Mouse (Mus musculus) CH12.LX (cell line): ENCODE measurements around the gene Dmrta2. TPM values are rescaled to one million over a fixed set of nuclear protein-coding genes. Genes with fewer than 3 reads are reported as not detected.

Experiments used
- DNase-seq: peaks from one replicate; pipeline ENCODE4 v3.0.0-alpha.2; 2013; ENCODE audit errors: extremely low read depth
- H3K27ac ChIP-seq: 2 replicates; pipeline ENCODE4 v1.5.1; 2012; ENCODE audit warnings: low read depth, mild to moderate bottlenecking, control low read depth, moderate library complexity; ENCODE audit not compliant: insufficient read depth
- H3K27me3 ChIP-seq: replicated peaks from 2 replicates; pipeline ENCODE3; 2012; ENCODE audit warnings: inconsistent platforms
- H3K36me3 ChIP-seq, 2 experiments: replicated peaks in 1 of 2; 2 replicates each; pipeline versions ENCODE3 to v1.6.1; 2012; ENCODE audit warnings: inconsistent platforms in 1 of 2, low read length in 1 of 2, mild to moderate bottlenecking in 1 of 2, mixed read lengths in 1 of 2, moderate library complexity in 1 of 2; ENCODE audit not compliant: control insufficient read depth in 1 of 2, insufficient read depth in 1 of 2
- H3K4me1 ChIP-seq, 2 experiments: 2 replicates each; pipeline ENCODE4 v1.6.1; 2012; ENCODE audit warnings: inconsistent platforms in 1 of 2, moderate library complexity in 1 of 2; ENCODE audit not compliant: insufficient read depth in 2 of 2, control insufficient read depth in 1 of 2
- H3K4me2 ChIP-seq: 2 replicates; pipeline ENCODE4 v1.6.1; 2012; ENCODE audit warnings: low read depth, mild to moderate bottlenecking, control low read depth; ENCODE audit not compliant: poor library complexity, insufficient read depth, severe bottlenecking
- H3K4me3 ChIP-seq, 3 experiments: fragments of 150-350 bp in 1 of 3; sonication (generic) in 1 of 3; replicated peaks in 1 of 3; 2 replicates each; pipeline versions ENCODE3 to v1.5.1; 2011 to 2012; ENCODE audit warnings: low read depth in 2 of 3, low read length in 2 of 3, mild to moderate bottlenecking in 2 of 3, moderate library complexity in 2 of 3, control low read depth in 1 of 3, improper control_type of control experiment in 1 of 3, inconsistent platforms in 1 of 3, mixed read lengths in 1 of 3; ENCODE audit not compliant: poor library complexity in 1 of 3
- H3K79me2 ChIP-seq: replicated peaks from 2 replicates; pipeline ENCODE4 v1.6.1; 2012; ENCODE audit warnings: mild to moderate bottlenecking, moderate library complexity; ENCODE audit not compliant: control insufficient read depth, poor library complexity, insufficient read depth, severe bottlenecking; ENCODE audit errors: extremely low read depth
- H3K9ac ChIP-seq: 2 replicates; pipeline ENCODE4 v1.6.1; 2012; ENCODE audit warnings: low read depth, mild to moderate bottlenecking, control low read depth, moderate library complexity; ENCODE audit not compliant: insufficient read depth
- H3K9me3 ChIP-seq: replicated peaks from 2 replicates; pipeline ENCODE3; 2012; ENCODE audit warnings: low read length, inconsistent platforms, mixed read lengths
- CHD1 ChIP-seq: IDR thresholded peaks from 2 replicates; pipeline ENCODE4 v1.6.1; 2012; ENCODE audit warnings: low read depth, low read length, improper control_type of control experiment, inconsistent platforms
- CTCF ChIP-seq, 2 experiments: IDR thresholded peaks in 1 of 2; conservative IDR thresholded peaks in 1 of 2; 2 replicates each; pipeline ENCODE4 v1.5.1; 2011 to 2012; ENCODE audit warnings: low read depth in 2 of 2, low read length in 2 of 2, improper control_type of control experiment in 1 of 2, inconsistent platforms in 1 of 2, mild to moderate bottlenecking in 1 of 2, moderate library complexity in 1 of 2
- ELF1 ChIP-seq: IDR thresholded peaks from 2 replicates; pipeline ENCODE4 v1.6.1; 2014; ENCODE audit warnings: low read depth, mild to moderate bottlenecking, inconsistent platforms, low read length, improper control_type of control experiment
- EP300 ChIP-seq: IDR thresholded peaks from 2 replicates; pipeline ENCODE4 v1.6.1; 2011; ENCODE audit warnings: low read length, improper control_type of control experiment
- ETS1 ChIP-seq: conservative IDR thresholded peaks from 2 replicates; pipeline ENCODE4 v1.6.1; 2012; ENCODE audit warnings: low read depth, mild to moderate bottlenecking, inconsistent platforms, low read length, improper control_type of control experiment, moderate library complexity
- GABPA ChIP-seq: IDR thresholded peaks from 2 replicates; pipeline ENCODE4 v1.6.1; 2012; ENCODE audit warnings: low read depth, low read length, improper control_type of control experiment, inconsistent platforms; ENCODE audit not compliant: insufficient replicate concordance
- JUN ChIP-seq: IDR thresholded peaks from 2 replicates; pipeline ENCODE4 v1.6.1; 2011; ENCODE audit warnings: low read depth, mild to moderate bottlenecking, low read length, improper control_type of control experiment, moderate library complexity; ENCODE audit not compliant: insufficient read depth
- KAT2A ChIP-seq: IDR thresholded peaks from 2 replicates; pipeline ENCODE4 v1.6.1; 2012; ENCODE audit warnings: low read length, improper control_type of control experiment, inconsistent platforms; ENCODE audit not compliant: insufficient replicate concordance
- MAX ChIP-seq: IDR thresholded peaks from 2 replicates; pipeline ENCODE4 v1.6.1; 2011; ENCODE audit warnings: low read length, improper control_type of control experiment
- MAZ ChIP-seq: IDR thresholded peaks from 2 replicates; pipeline ENCODE4 v1.6.1; 2012; ENCODE audit warnings: low read depth, mild to moderate bottlenecking, inconsistent platforms, low read length, improper control_type of control experiment, moderate library complexity
- MXI1 ChIP-seq: IDR thresholded peaks from 2 replicates; pipeline ENCODE4 v1.6.1; 2011; ENCODE audit warnings: mild to moderate bottlenecking, low read depth, low read length, improper control_type of control experiment
- MYC ChIP-seq: IDR thresholded peaks from 2 replicates; pipeline ENCODE4 v1.6.1; 2011; ENCODE audit warnings: low read depth, mild to moderate bottlenecking, improper control_type of control experiment, low read length
- NELFE ChIP-seq: IDR thresholded peaks from 2 replicates; pipeline ENCODE4 v1.6.1; 2011; ENCODE audit warnings: low read depth, low read length, improper control_type of control experiment
- POLR2AphosphoS2 ChIP-seq: IDR thresholded peaks from 2 replicates; pipeline ENCODE4 v1.6.1; 2011; ENCODE audit warnings: low read depth, low read length, improper control_type of control experiment
- RCOR1 ChIP-seq: conservative IDR thresholded peaks from 2 replicates; pipeline ENCODE4 v1.6.1; 2012; ENCODE audit warnings: low read depth, mild to moderate bottlenecking, inconsistent platforms, low read length, improper control_type of control experiment
- SIN3A ChIP-seq: IDR thresholded peaks from 2 replicates; pipeline ENCODE4 v1.6.1; 2012; ENCODE audit warnings: low read length, improper control_type of control experiment, inconsistent platforms
- SMC3 ChIP-seq: IDR thresholded peaks from 2 replicates; pipeline ENCODE4 v1.6.1; 2011; ENCODE audit warnings: low read depth, low read length, improper control_type of control experiment
- TCF12 ChIP-seq: IDR thresholded peaks from 2 replicates; pipeline ENCODE4 v1.6.1; 2014; ENCODE audit warnings: low read depth, mild to moderate bottlenecking, inconsistent platforms, low read length, improper control_type of control experiment
- USF2 ChIP-seq: conservative IDR thresholded peaks from 2 replicates; pipeline ENCODE4 v1.6.1; 2011; ENCODE audit warnings: low read depth, low read length, improper control_type of control experiment
- ZC3H11A ChIP-seq: IDR thresholded peaks from 2 replicates; pipeline ENCODE4 v1.6.1; 2012; ENCODE audit warnings: low read depth, mild to moderate bottlenecking, inconsistent platforms, low read length, improper control_type of control experiment
- ZKSCAN1 ChIP-seq: IDR thresholded peaks from 2 replicates; pipeline ENCODE4 v1.6.1; 2012; ENCODE audit warnings: low read depth, inconsistent platforms, low read length, improper control_type of control experiment, borderline replicate concordance
- ZNF384 ChIP-seq: IDR thresholded peaks from 2 replicates; pipeline ENCODE4 v1.6.1; 2012; ENCODE audit warnings: low read depth, low read length, improper control_type of control experiment, inconsistent platforms
- dilution Hi-C: fragments of 300-500 bp; cut with MboI; formaldehyde crosslinking; loops from 2 replicates; pipeline ENCODE4 v1.14.3; 2020; ENCODE audit warnings: low sequenced_read_pairs; ENCODE audit not compliant: extremely low pct_unique_long_range_greater_than_20kb, extremely low pct_ligation_motif_present
- in situ Hi-C: fragments of 300-500 bp; cut with MboI; formaldehyde crosslinking; loops from 3 replicates; pipeline ENCODE4 v1.14.3; 2019; ENCODE audit warnings: low sequenced_read_pairs, low pct_ligation_motif_present, low pct_unique_long_range_greater_than_20kb, mixed read lengths
- polyA plus RNA-seq: library from polyadenylated mRNA; unstranded; fragments of >175 nt; gene quantifications from 2 replicates; pipeline ENCODE4 v1.2.1, GENCODE M21; 2012; ENCODE audit warnings: low read depth; ENCODE audit not compliant: insufficient read length
- total RNA-seq, 2 experiments: library from RNA; depleted of rRNA; stranded (reverse); fragments of 300-350 nt in 1 of 2; fragments of >200 nt in 1 of 2; gene quantifications; 2 replicates each; pipeline ENCODE4 v1.2.3; 2012 to 2014

The Dmrta2 gene
- total and polyA plus RNA-seq, 3 experiments: 0.04 to 0.13 TPM; not detected in 1

GRCm38 (mm10) chr4:109978068-109978857, 410 bp downstream of the Dmrta2 start:
- peaks cover 51% of the 10 kb centered on the region for H3K9me3 ChIP-seq
- TF ChIP-seq KAT2A: no peak
- TF ChIP-seq MYC: no peak
- TF ChIP-seq ELF1: no peak
- TF ChIP-seq ZKSCAN1: no peak
- TF ChIP-seq NELFE: no peak
- no peak for TF ChIP-seq ETS1
- no peak for TF ChIP-seq EP300
- no peak for TF ChIP-seq USF2
- no peaks in the 10 kb centered on the region for H3K27me3 ChIP-seq
- H3K4me3 ChIP-seq: no peak overlapping the region
- H3K79me2 ChIP-seq: no peaks in the 10 kb centered on the region
- no peak overlapping the region for H3K27ac ChIP-seq
- H3K9ac ChIP-seq: no peak overlapping the region
- H3K36me3 ChIP-seq: peaks cover 0 to 9% of the 10 kb centered on the region in 2 experiments
- H3K4me1 ChIP-seq: no peaks in the 10 kb centered on the region
- H3K4me2 ChIP-seq: no peak overlapping the region
- no peak for DNase-seq
- dilution Hi-C loops: no loop called here
- in situ Hi-C loops: no loop called here

DNA sequence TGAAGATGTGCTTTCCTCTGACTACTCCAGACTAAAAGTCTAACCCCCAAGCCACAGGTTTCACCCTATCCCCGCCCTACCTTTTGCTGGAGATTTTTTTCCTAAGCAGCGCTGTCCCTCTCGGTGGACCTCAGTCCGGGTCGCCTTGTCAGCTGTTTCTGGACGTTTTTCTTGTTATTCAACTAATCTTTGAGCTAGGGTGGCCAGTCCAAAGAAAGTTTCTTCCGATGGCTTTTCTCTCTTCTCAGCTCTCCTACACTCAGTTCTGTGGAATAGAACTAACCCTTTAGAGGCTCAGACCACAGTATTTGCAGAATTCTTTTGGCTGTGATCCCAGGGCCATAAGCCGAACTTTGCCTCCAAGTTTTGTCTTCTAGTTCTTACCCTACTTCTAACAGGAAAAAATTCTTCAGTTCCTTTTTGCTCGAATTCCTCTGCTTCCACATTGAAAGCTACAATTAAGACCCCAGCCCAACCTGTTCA, 1.0 kb downstream of the Dmrta2 start:
- peaks cover 57% of the 10 kb centered on the region for H3K9me3 ChIP-seq
- DNase-seq: no peak
- no peaks in the 10 kb centered on the region for H3K4me1 ChIP-seq
- no peak overlapping the region for H3K27ac ChIP-seq
- in situ Hi-C loops (no loop called here), dilution Hi-C loops (no loop called here)
- H3K9ac ChIP-seq: no peak overlapping the region
- no peak overlapping the region for H3K4me2 ChIP-seq
- no peaks in the 10 kb centered on the region for H3K79me2 ChIP-seq
- H3K27me3 ChIP-seq: no peaks in the 10 kb centered on the region
- TF ChIP-seq MXI1: no peak
- peaks cover 0 to 9% of the 10 kb centered on the region in 2 experiments for H3K36me3 ChIP-seq
- H3K4me3 ChIP-seq: no peak overlapping the region

DNA sequence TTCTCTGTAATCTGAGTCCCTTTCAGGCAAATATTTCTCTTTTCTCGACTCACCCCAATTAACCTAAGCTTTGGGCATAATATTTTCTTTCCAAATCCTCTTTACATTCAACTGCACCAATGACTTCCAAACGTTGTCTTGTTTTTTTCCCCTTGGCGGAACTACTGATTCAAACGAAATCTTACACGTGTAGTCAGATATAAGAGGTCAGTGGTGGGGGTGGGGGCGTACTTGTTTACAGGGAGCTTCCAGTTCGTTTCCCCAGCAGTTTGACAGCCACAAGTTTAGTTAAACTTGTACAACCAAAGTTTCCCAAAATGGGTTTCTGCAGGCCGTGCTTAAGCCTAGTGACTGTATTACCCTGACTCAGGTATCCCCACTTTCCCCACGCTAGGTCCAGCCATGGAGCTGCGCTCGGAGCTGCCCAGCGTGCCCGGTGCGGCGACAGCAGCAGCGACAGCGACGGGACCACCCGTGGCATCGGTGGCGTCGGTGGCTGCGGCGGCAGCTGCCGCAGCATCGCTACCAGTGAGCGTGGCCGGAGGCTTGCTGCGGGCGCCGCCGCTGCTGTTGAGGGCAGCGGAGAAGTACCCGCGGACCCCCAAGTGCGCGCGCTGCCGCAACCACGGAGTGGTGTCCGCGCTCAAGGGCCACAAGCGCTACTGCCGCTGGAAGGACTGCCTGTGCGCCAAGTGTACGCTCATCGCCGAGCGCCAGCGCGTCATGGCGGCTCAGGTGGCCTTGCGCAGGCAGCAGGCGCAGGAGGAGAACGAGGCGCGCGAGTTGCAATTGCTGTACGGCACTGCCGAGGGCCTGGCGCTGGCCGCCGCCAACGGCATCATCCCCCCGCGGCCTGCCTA, 1.8 kb downstream of the Dmrta2 start:
- DNase-seq: no peak
- H3K36me3 ChIP-seq: peaks cover 0 to 9% of the 10 kb centered on the region in 2 experiments
- TF ChIP-seq POLR2AphosphoS2: no peak
- TF ChIP-seq CTCF (conservative IDR thresholded peaks at IDR 0.05 in 1 of 2, IDR thresholded peaks at IDR 0.05 in 1 of 2; ENCODE audit: low read depth in 2 of 2, low read length in 2 of 2): no peak
- no peak for TF ChIP-seq MXI1
- TF ChIP-seq CHD1: no peak
- TF ChIP-seq MYC: no peak
- TF ChIP-seq TCF12: no peak
- TF ChIP-seq GABPA: no peak
- no peak for TF ChIP-seq SIN3A
- TF ChIP-seq SMC3: no peak
- no peak for TF ChIP-seq RCOR1
- TF ChIP-seq KAT2A: no peak
- no peak for TF ChIP-seq JUN
- no peak for TF ChIP-seq MAX
- no peak for TF ChIP-seq ZC3H11A
- no peak for TF ChIP-seq ZNF384
- TF ChIP-seq MAZ: no peak
- no peak overlapping the region for H3K9ac ChIP-seq
- no peaks in the 10 kb centered on the region for H3K27me3 ChIP-seq
- no peak overlapping the region for H3K27ac ChIP-seq
- no peaks in the 10 kb centered on the region for H3K4me1 ChIP-seq
- dilution Hi-C loops (no loop called here), in situ Hi-C loops (no loop called here)
- H3K4me2 ChIP-seq: no peak overlapping the region
- no peaks in the 10 kb centered on the region for H3K79me2 ChIP-seq
- H3K4me3 ChIP-seq: no peak overlapping the region
- peaks cover 61% of the 10 kb centered on the region for H3K9me3 ChIP-seq
